Mouse (Mus musculus): Measurements from ENCODE around the gene Adamts17. TPM values are rescaled to one million over a fixed set of nuclear protein-coding genes. Genes with fewer than 3 reads are reported as not detected.

Adamts17 gene
- polyA plus RNA-seq, 1 experiment from 2014 or later = 11.6 TPM

DNA sequence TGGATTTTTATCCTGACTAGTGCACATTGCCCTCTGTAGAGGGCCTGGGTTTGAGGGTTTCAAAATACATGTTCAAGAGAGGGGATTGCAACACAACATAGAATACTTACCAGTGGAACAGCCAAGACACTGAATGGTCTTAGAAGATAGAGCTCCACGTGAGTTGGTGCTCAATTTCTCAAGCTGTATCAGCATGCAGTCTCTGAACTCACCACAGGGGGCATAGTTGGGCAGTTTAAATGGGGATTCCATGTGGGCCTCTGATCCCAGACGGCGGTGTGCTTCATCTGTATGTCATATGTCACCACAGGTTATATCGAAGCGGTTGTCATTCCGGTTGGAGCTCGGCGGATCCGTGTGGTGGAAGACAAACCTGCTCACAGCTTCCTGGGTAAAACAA, 222.2 kb downstream of the Adamts17 start:
- Histone ChIP-seq H3K4me3 (ENCODE audit: low read depth, low read length) (no peak overlapping the region), H3K36me3 (ENCODE audit: insufficient read depth) (no peaks in the 10 kb centered on the region), H3K9me3 (ENCODE audit: low read depth, low read length) (no peaks in the 10 kb centered on the region), H3K27me3 (ENCODE audit: insufficient read depth, low read length) (no peaks in the 10 kb centered on the region), H3K4me2 (no peak overlapping the region), H3K9ac (no peak overlapping the region), H3K4me1 (ENCODE audit: insufficient read depth) (no peaks in the 10 kb centered on the region), H3K27ac (ENCODE audit: low read depth) (no peak overlapping the region)
- ATAC-seq (ENCODE audit: insufficient read depth) (no peak), DNase-seq (peak; percentile 68)
- 75% methylated on average over 9 of the region's 9 CpGs for WGBS
- peak; percentile 62 for TF ChIP-seq CTCF (IDR thresholded peaks at IDR 0.05; ENCODE audit: low read depth)

DNA sequence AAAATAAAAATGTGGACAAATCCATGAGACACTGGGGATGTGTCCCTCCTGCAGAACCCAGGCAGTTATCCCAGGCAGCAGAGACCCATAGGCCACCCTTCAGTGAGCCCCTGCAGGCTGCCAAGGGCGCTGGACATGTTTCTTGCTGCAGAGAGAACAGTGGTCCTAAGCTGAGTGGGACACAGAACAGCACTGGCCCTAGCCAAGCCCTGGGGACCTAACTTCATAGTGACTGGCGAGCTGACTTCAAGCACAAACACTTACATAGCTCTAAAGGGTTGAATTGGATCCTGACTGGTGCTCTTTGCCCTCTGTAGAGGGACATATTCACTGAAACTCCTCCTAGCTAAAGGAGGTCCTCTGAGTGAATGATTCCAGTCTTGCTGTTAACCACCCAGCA, 223.0 kb downstream of the Adamts17 start:
- no peak for TF ChIP-seq CTCF (IDR thresholded peaks at IDR 0.05; ENCODE audit: low read depth)
- DNase-seq = no peak
- no peak overlapping the region for H3K4me2 ChIP-seq
- no peaks in the 10 kb centered on the region for H3K36me3 ChIP-seq (ENCODE audit: insufficient read depth)
- no peak overlapping the region for H3K27ac ChIP-seq (ENCODE audit: low read depth)
- 67% methylated on average over 2 of the region's 2 CpGs for WGBS
- no peaks in the 10 kb centered on the region for H3K9me3 ChIP-seq (ENCODE audit: low read depth, low read length)
- H3K27me3 ChIP-seq (ENCODE audit: insufficient read depth, low read length) = no peaks in the 10 kb centered on the region
- H3K9ac ChIP-seq = no peak overlapping the region
- H3K4me3 ChIP-seq (ENCODE audit: low read depth, low read length) = no peak overlapping the region
- no peaks in the 10 kb centered on the region for H3K4me1 ChIP-seq (ENCODE audit: insufficient read depth)
- no peak for ATAC-seq (ENCODE audit: insufficient read depth)

DNA sequence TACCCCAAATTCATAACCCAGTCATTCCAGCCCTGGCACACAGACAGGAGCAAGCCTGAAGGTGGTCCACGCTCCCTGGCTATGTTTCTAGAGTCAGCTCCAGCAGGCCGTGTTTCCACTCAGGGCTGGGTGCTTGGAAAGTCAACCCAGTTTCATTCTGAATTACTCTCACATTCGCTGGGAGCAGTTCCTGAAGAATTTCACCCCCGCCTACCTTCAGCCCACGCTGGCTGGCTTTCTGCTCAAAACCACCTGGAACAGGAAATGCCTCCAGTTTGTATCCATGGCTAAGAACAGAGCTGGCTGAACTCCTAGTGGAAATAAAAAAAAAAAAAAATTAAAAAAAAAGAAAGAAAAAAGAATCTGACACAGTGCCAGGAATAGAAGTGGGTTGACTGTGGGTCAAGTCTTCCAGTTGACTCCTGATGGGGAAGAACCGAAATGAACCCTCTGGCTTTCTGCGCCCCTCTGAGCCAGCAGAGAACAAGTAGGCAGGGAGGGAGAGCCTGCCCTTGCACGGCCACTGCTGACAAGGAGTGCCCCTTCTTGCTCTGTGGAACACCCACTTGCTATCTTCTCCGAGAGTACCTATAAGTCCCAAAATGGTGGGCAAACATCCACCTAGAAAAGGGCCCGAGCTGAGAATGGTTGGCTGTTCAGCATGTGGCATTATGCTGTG, 225.2 kb downstream of the Adamts17 start:
- Histone ChIP-seq H3K4me2 (no peak overlapping the region), H3K4me3 (ENCODE audit: low read depth, low read length) (no peak overlapping the region), H3K36me3 (ENCODE audit: insufficient read depth) (no peaks in the 10 kb centered on the region), H3K27me3 (ENCODE audit: insufficient read depth, low read length) (no peaks in the 10 kb centered on the region), H3K27ac (ENCODE audit: low read depth) (peak overlapping the region; percentile 6; the same call in 1 of the 2 replicates), H3K9ac (no peak overlapping the region), H3K9me3 (ENCODE audit: low read depth, low read length) (no peaks in the 10 kb centered on the region), H3K4me1 (ENCODE audit: insufficient read depth) (no peaks in the 10 kb centered on the region)
- 66% methylated on average over 10 of the region's 10 CpGs for WGBS
- ATAC-seq (ENCODE audit: insufficient read depth) (no peak), DNase-seq (peak; percentile 37)
- no peak for TF ChIP-seq CTCF (IDR thresholded peaks at IDR 0.05; ENCODE audit: low read depth)

GRCm38 (mm10) chr7:67065631-67066030, 226.1 kb downstream of the Adamts17 start:
- WGBS = 85% methylated on average over 4 of the region's 4 CpGs

GRCm38 (mm10) chr7:67072015-67072685, 232.6 kb downstream of the Adamts17 start:
- H3K9ac ChIP-seq = no peak overlapping the region
- peak overlapping the region; percentile 74 for H3K27ac ChIP-seq (ENCODE audit: low read depth)
- no peak overlapping the region for H3K4me3 ChIP-seq (ENCODE audit: low read depth, low read length)
- H3K4me1 ChIP-seq (ENCODE audit: insufficient read depth) = no peaks in the 10 kb centered on the region
- WGBS = 35% methylated on average over 9 of the region's 10 CpGs
- H3K27me3 ChIP-seq (ENCODE audit: insufficient read depth, low read length) = no peaks in the 10 kb centered on the region
- H3K9me3 ChIP-seq (ENCODE audit: low read depth, low read length) = no peaks in the 10 kb centered on the region
- no peak overlapping the region for H3K4me2 ChIP-seq
- TF ChIP-seq CTCF (IDR thresholded peaks at IDR 0.05; ENCODE audit: low read depth) = no peak
- DNase-seq = peak; percentile 93
- no peaks in the 10 kb centered on the region for H3K36me3 ChIP-seq (ENCODE audit: insufficient read depth)
- ATAC-seq (ENCODE audit: insufficient read depth) = peak; percentile 96

More at GRCm38 (mm10) chr7:67065631-67066030, 226.1 kb downstream of the Adamts17 start:
- no peaks in the 10 kb centered on the region for H3K4me1 ChIP-seq (ENCODE audit: insufficient read depth)
- ATAC-seq (ENCODE audit: insufficient read depth) (no peak), DNase-seq (no peak)
- H3K4me3 ChIP-seq (ENCODE audit: low read depth, low read length) = no peak overlapping the region
- no peak overlapping the region for H3K9ac ChIP-seq
- no peak for TF ChIP-seq CTCF (IDR thresholded peaks at IDR 0.05; ENCODE audit: low read depth)
- no peak overlapping the region for H3K27ac ChIP-seq (ENCODE audit: low read depth)
- no peaks in the 10 kb centered on the region for H3K9me3 ChIP-seq (ENCODE audit: low read depth, low read length)
- no peaks in the 10 kb centered on the region for H3K27me3 ChIP-seq (ENCODE audit: insufficient read depth, low read length)
- no peak overlapping the region for H3K4me2 ChIP-seq
- H3K36me3 ChIP-seq (ENCODE audit: insufficient read depth) = no peaks in the 10 kb centered on the region

DNA sequence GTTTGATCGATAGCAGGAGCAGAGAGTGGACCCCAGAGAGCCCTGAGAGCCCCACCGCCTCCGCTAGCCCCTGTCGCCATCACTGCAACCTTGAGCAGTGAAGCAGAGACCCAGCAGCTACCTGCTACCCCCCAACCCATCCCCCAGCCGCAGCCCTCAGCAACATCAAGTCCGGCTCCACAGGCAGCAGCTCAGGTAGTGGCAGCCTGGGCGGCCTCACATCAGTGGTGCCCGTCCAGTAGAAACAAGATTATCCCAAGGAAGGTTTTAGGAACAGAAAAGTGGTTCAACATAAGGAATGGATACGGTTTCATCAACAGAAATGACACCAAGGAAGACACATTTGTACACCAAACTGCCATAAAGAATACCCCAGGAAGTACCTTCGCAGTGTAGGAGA, 243.2 kb downstream of the Adamts17 start:
- no peaks in the 10 kb centered on the region for H3K27me3 ChIP-seq (ENCODE audit: insufficient read depth, low read length)
- DNase-seq = no peak
- 88% methylated on average over 10 of the region's 10 CpGs for WGBS
- no peaks in the 10 kb centered on the region for H3K9me3 ChIP-seq (ENCODE audit: low read depth, low read length)
- H3K36me3 ChIP-seq (ENCODE audit: insufficient read depth) = 0 out of 2 replicates have a peak, but pooled peaks cover 2% of the 10 kb centered on the region
- H3K9ac ChIP-seq = no peak overlapping the region
- no peaks in the 10 kb centered on the region for H3K4me1 ChIP-seq (ENCODE audit: insufficient read depth)
- no peak overlapping the region for H3K4me2 ChIP-seq
- H3K4me3 ChIP-seq (ENCODE audit: low read depth, low read length) = no peak overlapping the region
- no peak for TF ChIP-seq CTCF (IDR thresholded peaks at IDR 0.05; ENCODE audit: low read depth)
- no peak for ATAC-seq (ENCODE audit: insufficient read depth)
- H3K27ac ChIP-seq (ENCODE audit: low read depth) = no peak overlapping the region

GRCm38 (mm10) chr7:67087759-67088158, 248.2 kb downstream of the Adamts17 start:
- Histone ChIP-seq H3K4me3 (ENCODE audit: low read depth, low read length) (no peak overlapping the region), H3K4me2 (no peak overlapping the region), H3K9ac (no peak overlapping the region), H3K4me1 (ENCODE audit: insufficient read depth) (no peaks in the 10 kb centered on the region), H3K27ac (ENCODE audit: low read depth) (no peak overlapping the region), H3K36me3 (ENCODE audit: insufficient read depth) (no peaks in the 10 kb centered on the region), H3K9me3 (ENCODE audit: low read depth, low read length) (no peaks in the 10 kb centered on the region), H3K27me3 (ENCODE audit: insufficient read depth, low read length) (no peaks in the 10 kb centered on the region)
- ATAC-seq (ENCODE audit: insufficient read depth) = no peak; the same call in 1 of the 2 replicates
- WGBS = 36% methylated on average over 6 of the region's 6 CpGs
- peak; percentile 52 for DNase-seq
- TF ChIP-seq CTCF (IDR thresholded peaks at IDR 0.05; ENCODE audit: low read depth) = no peak
